Mouse (Mus musculus): ENCODE data around the gene Cd2.

DNA sequence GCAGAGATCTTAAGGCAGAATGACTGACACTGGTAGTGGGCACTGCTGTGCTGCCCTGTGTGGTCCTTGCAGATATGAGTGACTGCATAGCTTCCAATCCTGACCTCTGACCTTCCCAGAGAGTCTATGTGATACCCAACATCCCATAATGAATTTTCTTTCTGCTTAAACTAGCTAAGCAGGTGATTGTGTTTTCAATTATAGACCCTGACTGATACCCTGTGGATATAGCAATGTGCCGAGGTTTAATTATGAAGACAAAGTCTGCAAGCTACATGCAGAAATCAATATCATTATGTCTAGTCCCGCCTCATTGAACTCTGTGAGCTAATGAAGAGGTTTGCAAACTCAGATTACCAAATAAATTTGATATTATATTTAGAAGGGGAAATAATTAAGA lies 44.7 kb downstream of the Cd2 start:
- TF ChIP-seq CTCF (IDR thresholded peaks at IDR 0.05; ENCODE audit: control insufficient read depth, insufficient read depth, insufficient read length) (no peak), USF1 (IDR thresholded peaks at IDR 0.05; ENCODE audit: low read depth) (no peak)

Data from C2C12 (cell line).